12 mouse cellular contexts compared by ENCODE assay signal in genomic region chr1:43897987-43898386, GRCm38 (mm10).
"Had no signal": no experiment of that assay in that cellular context is flagged by ENCODE, and none has a peak within 500 bp of the region (broad histone marks: within the 10 kb centered on the region; RNA-seq: fewer than 3 reads in every experiment).

No protein-coding gene starts in this region.

- ATAC-seq: intestine, postnatal 0 days; liver, embryonic 12.5 days had no signal

- H3K36me3 ChIP-seq: limb, embryonic 15.5 days; liver, embryonic 12.5 days; midbrain, embryonic 12.5 days had no signal

- H3K4me1 ChIP-seq: liver, embryonic 12.5 days had no signal

- DNase-seq: lung, embryonic 14.5 days; lung, postnatal 10 days; right cerebral cortex, adult 18-20 months; right cerebral cortex, postnatal 25 days; thymus, postnatal 4 days had no signal

- H3K4me3 ChIP-seq: left cerebral cortex, adult 2 months; limb, embryonic 15.5 days; liver, embryonic 12.5 days; megakaryocyte, embryonic 14.5 days; midbrain, embryonic 12.5 days had no signal

- H3K27ac ChIP-seq: left cerebral cortex, adult 2 months; limb, embryonic 15.5 days; liver, embryonic 12.5 days; macrophage; midbrain, embryonic 12.5 days had no signal

- H3K9me3 ChIP-seq: limb, embryonic 15.5 days; liver, embryonic 12.5 days; midbrain, embryonic 12.5 days had no signal

- H3K9ac ChIP-seq: limb, embryonic 15.5 days; liver, embryonic 12.5 days; lung, embryonic 14.5 days; midbrain, embryonic 12.5 days had no signal

- H3K4me2 ChIP-seq: limb, embryonic 15.5 days; liver, embryonic 12.5 days; lung, embryonic 14.5 days; midbrain, embryonic 12.5 days had no signal

- H3K27me3 ChIP-seq: limb, embryonic 15.5 days; midbrain, embryonic 12.5 days had no signal
